ENCODE assay signal across 9 mouse cellular contexts in the genomic region with DNA sequence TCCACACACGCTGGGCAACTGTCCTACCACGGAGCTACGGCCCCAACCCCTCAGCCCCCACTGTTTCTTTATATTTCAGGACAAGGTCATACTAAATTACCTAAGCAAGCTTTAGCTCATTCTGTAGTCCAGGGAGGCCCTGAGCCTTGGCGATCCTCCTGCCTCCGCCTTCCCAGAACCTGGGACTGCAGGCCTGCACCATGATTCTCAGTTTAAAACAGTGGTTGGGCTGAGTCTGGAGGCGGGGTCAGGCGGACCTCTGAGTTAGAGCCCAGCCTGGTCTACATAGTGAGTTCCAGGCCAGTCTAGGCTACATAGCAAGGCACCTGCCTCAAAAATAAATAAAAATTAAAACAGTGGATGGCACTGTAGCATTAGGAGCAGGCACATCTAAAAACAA. TPM values are rescaled to one million over a fixed set of nuclear protein-coding genes. Genes with fewer than 3 reads are reported as not detected.
DNase-seq lines count a peak whose midpoint lies in the region; ATAC-seq lines count a peak whose summit lies in the region.
"Had no signal": no experiment of that assay in that cellular context is flagged by ENCODE, and none has a peak within 500 bp of the region (broad histone marks: within the 10 kb centered on the region; RNA-seq: fewer than 3 reads in every experiment).

No protein-coding gene starts in this region.

- peaks cover 87% of the 10 kb centered on the region for H3K36me3 ChIP-seq in hindbrain, embryonic 10.5 days
- peaks cover 7% of the 10 kb centered on the region; the same call in 1 of the 2 replicates for H3K36me3 ChIP-seq in hindbrain, embryonic 11.5 days (ENCODE audit: control insufficient read depth, insufficient read depth, low read length)
- peaks cover 88% of the 10 kb centered on the region for H3K36me3 ChIP-seq in heart, embryonic 14.5 days (ENCODE audit: control insufficient read depth, insufficient read depth, low read length)
- peaks cover 69% of the 10 kb centered on the region for H3K36me3 ChIP-seq in liver, embryonic 12.5 days

- peak; percentile 25 for DNase-seq in hindbrain, embryonic 10.5 days (ENCODE audit: low spot score)
- DNase-seq in hindbrain, embryonic 11.5 days (ENCODE audit: low spot score), result no peak
- DNase-seq in embryo, embryonic 10.5 days (ENCODE audit: low spot score), result peak; percentile 63
- DNase-seq in right cerebral cortex, adult 2 months (ENCODE audit: low spot score in 2 of 2), result no peak
- no peak for DNase-seq in layer of hippocampus, postnatal 25 days (ENCODE audit: extremely low spot score in 1 of 2, low spot score in 1 of 2)
- DNase-seq in cerebellum, adult 11-12 months, result no peak

- ATAC-seq in hindbrain, embryonic 11.5 days (ENCODE audit: low FRiP score), result no peak
- ATAC-seq in heart, embryonic 14.5 days (ENCODE audit: insufficient number of reproducible peaks, insufficient read depth, low FRiP score, low read depth), result no peak
- ATAC-seq in liver, embryonic 12.5 days, result no peak

- no peak overlapping the region for H3K27ac ChIP-seq in hindbrain, embryonic 10.5 days
- no peak overlapping the region for H3K27ac ChIP-seq in hindbrain, embryonic 11.5 days (ENCODE audit: low read depth, low read length)
- H3K27ac ChIP-seq in heart, embryonic 14.5 days (replicated peaks in 1 of 2; ENCODE audit: control insufficient read depth in 1 of 2, insufficient read depth in 1 of 2, low read depth in 2 of 2, low read length in 2 of 2), result peak overlapping the region; percentile 32 to 77
- 0 out of 2 replicates have a peak overlapping the region, but pooled peaks have one; percentile 23 for H3K27ac ChIP-seq in liver, embryonic 12.5 days
- H3K27ac ChIP-seq: hindbrain, embryonic 15.5 days had no signal

- H3K4me3 ChIP-seq in hindbrain, embryonic 10.5 days, result no peak overlapping the region
- H3K4me3 ChIP-seq in hindbrain, embryonic 11.5 days (ENCODE audit: low read depth, low read length), result no peak overlapping the region
- H3K4me3 ChIP-seq in heart, embryonic 14.5 days (ENCODE audit: control insufficient read depth in 1 of 2, insufficient read depth in 1 of 2, low read depth in 1 of 2, low read length in 2 of 2), result no peak overlapping the region
- H3K4me3 ChIP-seq in liver, embryonic 12.5 days, result no peak overlapping the region
- H3K4me3 ChIP-seq: hindbrain, embryonic 15.5 days had no signal

- H3K9ac ChIP-seq in hindbrain, embryonic 11.5 days (ENCODE audit: low read depth, low read length), result no peak overlapping the region
- no peak overlapping the region for H3K9ac ChIP-seq in heart, embryonic 14.5 days (ENCODE audit: low read length)
- H3K9ac ChIP-seq in liver, embryonic 12.5 days, result no peak overlapping the region
- H3K9ac ChIP-seq: hindbrain, embryonic 15.5 days had no signal

- peaks cover 16% of the 10 kb centered on the region for H3K4me1 ChIP-seq in hindbrain, embryonic 10.5 days (replicated peaks)
- peaks cover 3% of the 10 kb centered on the region; the same call in 1 of the 2 replicates for H3K4me1 ChIP-seq in hindbrain, embryonic 11.5 days (replicated peaks; ENCODE audit: control insufficient read depth, insufficient read depth, low read length)
- peaks cover 12 to 20% of the 10 kb centered on the region in 2 experiments for H3K4me1 ChIP-seq in heart, embryonic 14.5 days (ENCODE audit: control insufficient read depth in 2 of 2, insufficient read depth in 2 of 2, low read length in 2 of 2)
- H3K4me1 ChIP-seq in liver, embryonic 12.5 days, result no peaks in the 10 kb centered on the region
- H3K4me1 ChIP-seq: hindbrain, embryonic 15.5 days had no signal

- no peak overlapping the region for H3K4me2 ChIP-seq in hindbrain, embryonic 11.5 days (replicated peaks; ENCODE audit: low read depth, low read length)
- no peak overlapping the region for H3K4me2 ChIP-seq in heart, embryonic 14.5 days (ENCODE audit: low read length)
- no peak overlapping the region for H3K4me2 ChIP-seq in liver, embryonic 12.5 days
- H3K4me2 ChIP-seq: hindbrain, embryonic 15.5 days had no signal

- 50% methylated on average over 7 of the region's 7 CpGs for WGBS in hindbrain, embryonic 10.5 days
- WGBS in hindbrain, embryonic 11.5 days, result 55% methylated on average over 7 of the region's 7 CpGs
- WGBS in heart, embryonic 14.5 days, result 37% methylated on average over 7 of the region's 7 CpGs
- 55% methylated on average over 7 of the region's 7 CpGs for WGBS in liver, embryonic 12.5 days (ENCODE audit: insufficient replicate concordance)

- 0 out of 2 replicates have a peak, but pooled peaks cover 3% of the 10 kb centered on the region for H3K9me3 ChIP-seq in hindbrain, embryonic 10.5 days
- no peaks in the 10 kb centered on the region for H3K9me3 ChIP-seq in hindbrain, embryonic 11.5 days (ENCODE audit: control insufficient read depth, low read length)
- H3K9me3 ChIP-seq in heart, embryonic 14.5 days (ENCODE audit: control insufficient read depth, low read length), result no peaks in the 10 kb centered on the region
- H3K9me3 ChIP-seq in liver, embryonic 12.5 days (replicated peaks), result no peaks in the 10 kb centered on the region
- H3K9me3 ChIP-seq: hindbrain, embryonic 15.5 days had no signal

- no peaks in the 10 kb centered on the region for H3K27me3 ChIP-seq in hindbrain, embryonic 10.5 days (ENCODE audit: insufficient read depth, poor library complexity, severe bottlenecking)
- no peaks in the 10 kb centered on the region for H3K27me3 ChIP-seq in hindbrain, embryonic 11.5 days (ENCODE audit: control insufficient read depth, insufficient read depth, low read length)
- H3K27me3 ChIP-seq in heart, embryonic 14.5 days (ENCODE audit: control insufficient read depth, insufficient read depth, low read length), result no peaks in the 10 kb centered on the region
- H3K27me3 ChIP-seq in liver, embryonic 12.5 days (replicated peaks), result no peaks in the 10 kb centered on the region
- H3K27me3 ChIP-seq: hindbrain, embryonic 15.5 days had no signal

RNA-seq across cellular contexts. Expression of a gene that starts 19.5 kb away (rescaled TPM):
- 108 and 121 TPM in 2 replicates for polyA plus RNA-seq in hindbrain, embryonic 10.5 days (2016; fragmentation: Nextera tagmentation; extraction: Ambion mirVana)
- polyA plus RNA-seq in hindbrain, embryonic 11.5 days (2014; fragmentation: Nextera tagmentation; extraction: Ambion mirVana), result 91.4 and 114 TPM in 2 replicates
- polyA plus RNA-seq in heart, embryonic 14.5 days (2014; fragmentation: Nextera tagmentation; extraction: Ambion mirVana), result 1,228 and 1,448 TPM in 2 replicates
- 30.9 and 32.9 TPM in 2 replicates for polyA plus RNA-seq in liver, embryonic 12.5 days (2016; fragmentation: Nextera tagmentation; extraction: Ambion mirVana)
- 1 to 10 TPM; 4.6 to 5.6 TPM for total RNA-seq in layer of hippocampus, postnatal 25 days (2021)

RNA-seq across cellular contexts. Expression of a gene that starts 40.9 kb away (rescaled TPM):
- 14.2 and 14.7 TPM in 2 replicates for polyA plus RNA-seq in hindbrain, embryonic 10.5 days (2016; fragmentation: Nextera tagmentation; extraction: Ambion mirVana)
- polyA plus RNA-seq in hindbrain, embryonic 11.5 days (2014; fragmentation: Nextera tagmentation; extraction: Ambion mirVana), result 9.8 and 10.3 TPM in 2 replicates
- polyA plus RNA-seq in heart, embryonic 14.5 days (2014; fragmentation: Nextera tagmentation; extraction: Ambion mirVana), result 19.3 and 20.5 TPM in 2 replicates
- 7.4 and 7.6 TPM in 2 replicates for polyA plus RNA-seq in liver, embryonic 12.5 days (2016; fragmentation: Nextera tagmentation; extraction: Ambion mirVana)
- 10 to 100 TPM; 33.1 to 38.0 TPM for total RNA-seq in layer of hippocampus, postnatal 25 days (2021)

RNA-seq across cellular contexts. Expression of a gene that starts 55.6 kb away (rescaled TPM):
- 626 and 627 TPM in 2 replicates for polyA plus RNA-seq in hindbrain, embryonic 10.5 days (2016; fragmentation: Nextera tagmentation; extraction: Ambion mirVana)
- 654 and 669 TPM in 2 replicates for polyA plus RNA-seq in hindbrain, embryonic 11.5 days (2014; fragmentation: Nextera tagmentation; extraction: Ambion mirVana)
- polyA plus RNA-seq in heart, embryonic 14.5 days (2014; fragmentation: Nextera tagmentation; extraction: Ambion mirVana), result 705 and 753 TPM in 2 replicates
- 479 and 518 TPM in 2 replicates for polyA plus RNA-seq in liver, embryonic 12.5 days (2016; fragmentation: Nextera tagmentation; extraction: Ambion mirVana)
- 100 to 1,000 TPM; 262 to 295 TPM for total RNA-seq in layer of hippocampus, postnatal 25 days (2021)

Comparison
In these comparisons a context has a peak if more than half of its experiments do, and no peak if none do; other contexts are left out.
1. DNase-seq: peak in hindbrain, embryonic 10.5 days (single experiment) and embryo, embryonic 10.5 days (single experiment); none in hindbrain, embryonic 11.5 days (single experiment), right cerebral cortex, adult 2 months (0 of 2), layer of hippocampus, postnatal 25 days (0 of 2) and cerebellum, adult 11-12 months (single experiment).
2. H3K27ac ChIP-seq: peak in heart, embryonic 14.5 days (2 of 2) and liver, embryonic 12.5 days (single experiment); none in hindbrain, embryonic 10.5 days (single experiment) and hindbrain, embryonic 11.5 days (single experiment).
3. RNA of a gene that starts 19.5 kb away (polyA plus RNA-seq): 1,228 to 1,448 TPM in heart, embryonic 14.5 days; 108 to 121 TPM in hindbrain, embryonic 10.5 days, 91.4 to 114 TPM in hindbrain, embryonic 11.5 days and 30.9 to 32.9 TPM in liver, embryonic 12.5 days; every median in the first group is over 10 times any median in the second.